Mouse (Mus musculus) neural tube, embryonic 11.5 days (tissue): ENCODE measurements around the gene Gnao1. TPM values are rescaled to one million over a fixed set of nuclear protein-coding genes. Genes with fewer than 3 reads are reported as not detected.
A peak's percentile ranks its signal among the peaks of the same experiment; 100 is the strongest.

Experiments used
- ATAC-seq: fragments of 200-750 bp; cut with Nextera tagmentation; 2 replicates; pipeline ENCODE4 v1.8.0; 2017; ENCODE audit warnings: moderate number of reproducible peaks, mild to moderate bottlenecking, moderate TSS enrichment, moderate library complexity; ENCODE audit not compliant: insufficient read depth, low FRiP score, low TSS enrichment
- DNase-seq: peaks from one replicate; pipeline ENCODE4 v3.0.0-alpha.2; 2015; ENCODE audit warnings: low spot score
- H3K27ac ChIP-seq: fragments of 300-500 bp; sonication (generic); 2 replicates; pipeline ENCODE4 v1.5.1; 2014; ENCODE audit warnings: low read depth, mild to moderate bottlenecking, low read length
- H3K27me3 ChIP-seq: fragments of 300-500 bp; sonication (generic); 2 replicates; pipeline ENCODE4 v1.6.1; 2014; ENCODE audit warnings: mild to moderate bottlenecking, low read length, mixed read lengths; ENCODE audit not compliant: control insufficient read depth, insufficient read depth
- H3K36me3 ChIP-seq: fragments of 300-500 bp; sonication (generic); 2 replicates; pipeline ENCODE4 v1.6.1; 2014; ENCODE audit warnings: mild to moderate bottlenecking, low read length, moderate library complexity, mixed read lengths; ENCODE audit not compliant: control insufficient read depth, insufficient read depth
- H3K4me1 ChIP-seq: fragments of 300-500 bp; sonication (generic); 2 replicates; pipeline ENCODE4 v1.6.1; 2014; ENCODE audit warnings: low read length, mixed read lengths; ENCODE audit not compliant: control insufficient read depth, insufficient read depth
- H3K4me2 ChIP-seq: fragments of 300-500 bp; sonication (generic); 2 replicates; pipeline ENCODE4 v1.6.1; 2014; ENCODE audit warnings: low read depth, mild to moderate bottlenecking, moderate library complexity
- H3K4me3 ChIP-seq: fragments of 300-500 bp; sonication (generic); 2 replicates; pipeline ENCODE4 v1.5.1; 2014; ENCODE audit warnings: low read depth, low read length
- H3K9ac ChIP-seq: fragments of 300-500 bp; sonication (generic); 2 replicates; pipeline ENCODE4 v1.6.1; 2014; ENCODE audit warnings: mild to moderate bottlenecking, low read length
- H3K9me3 ChIP-seq: fragments of 300-500 bp; sonication (generic); 2 replicates; pipeline ENCODE4 v1.6.1; 2016; ENCODE audit warnings: low read length; ENCODE audit not compliant: control insufficient read depth
- WGBS: fragments of 180-500 bp; shearing (Covaris S2); extraction: QIAGEN DNeasy Blood & Tissue Kit; methylation state at CpG from one replicate; pipeline ENCODE4 v1.1.7; 2014; 5-methylcytosine and 5-hydroxymethylcytosine counted together
- polyA plus RNA-seq: library from polyadenylated mRNA; unstranded; fragments of >200 nt; fragmentation: Nextera tagmentation; extraction: Ambion mirVana; gene quantifications from 2 replicates; pipeline ENCODE4 v1.2.1, GENCODE M21; 2014

Gnao1 gene
- polyA plus RNA-seq, 1 experiment from 2014 or later = 39.0 TPM

- H3K9me3 ChIP-seq = no peaks in the 10 kb centered on the region
- H3K4me1 ChIP-seq = no peaks in the 10 kb centered on the region
- ATAC-seq (peak; percentile 80), DNase-seq (peak; percentile 82)
- no peaks in the 10 kb centered on the region for H3K36me3 ChIP-seq
- no peak overlapping the region for H3K4me3 ChIP-seq
- no peak overlapping the region for H3K4me2 ChIP-seq
- H3K27ac ChIP-seq = no peak overlapping the region
- no peak overlapping the region for H3K9ac ChIP-seq
- H3K27me3 ChIP-seq = no peaks in the 10 kb centered on the region
- 31% methylated on average over 6 of the region's 6 CpGs for WGBS
These were observed 123.1 kb downstream of the Gnao1 start for GRCm38 (mm10) chr8:93932873-93933272.

- Histone ChIP-seq H3K9me3 (no peaks in the 10 kb centered on the region), H3K4me1 (no peaks in the 10 kb centered on the region), H3K9ac (no peak overlapping the region), H3K36me3 (no peaks in the 10 kb centered on the region), H3K4me3 (no peak overlapping the region), H3K4me2 (no peak overlapping the region), H3K27ac (no peak overlapping the region), H3K27me3 (no peaks in the 10 kb centered on the region)
- no peak for DNase-seq
- 90% methylated on average over 2 of the region's 2 CpGs for WGBS
- ATAC-seq = no peak
These were observed 123.5 kb downstream of the Gnao1 start for GRCm38 (mm10) chr8:93933288-93933687.

DNA sequence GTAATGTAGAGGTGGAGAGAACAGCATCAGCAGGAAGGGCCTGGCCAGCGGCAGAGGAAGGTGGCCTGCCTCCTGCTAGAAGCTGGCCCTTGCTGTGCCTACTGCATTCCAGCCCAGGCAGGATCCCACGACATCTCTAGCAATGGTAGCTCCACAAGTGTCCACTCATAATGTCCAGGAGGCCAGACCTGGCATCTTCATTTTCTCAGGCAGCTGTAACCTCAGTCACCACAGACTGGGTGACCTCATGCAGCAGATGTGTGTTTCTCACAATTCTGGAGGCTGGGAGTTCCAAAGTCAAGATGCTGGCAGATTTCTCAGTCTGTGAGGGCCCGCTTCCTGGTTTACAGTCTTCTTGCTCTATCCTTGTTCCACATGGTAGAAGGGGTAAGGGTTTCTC is 128.4 kb downstream of the Gnao1 start:
- no peak overlapping the region for H3K9ac ChIP-seq
- H3K4me1 ChIP-seq = no peaks in the 10 kb centered on the region
- DNase-seq = no peak
- no peak overlapping the region for H3K27ac ChIP-seq
- WGBS = 88% methylated on average over 3 of the region's 3 CpGs
- no peak overlapping the region for H3K4me2 ChIP-seq
- H3K36me3 ChIP-seq = no peaks in the 10 kb centered on the region
- H3K27me3 ChIP-seq = no peaks in the 10 kb centered on the region
- H3K9me3 ChIP-seq = no peaks in the 10 kb centered on the region
- no peak overlapping the region for H3K4me3 ChIP-seq
- no peak for ATAC-seq

- ATAC-seq = no peak
- no peaks in the 10 kb centered on the region for H3K9me3 ChIP-seq
- DNase-seq = no peak
- H3K27me3 ChIP-seq = no peaks in the 10 kb centered on the region
- 65% methylated on average over 11 of the region's 11 CpGs for WGBS
- H3K36me3 ChIP-seq = no peaks in the 10 kb centered on the region
- H3K4me2 ChIP-seq = no peak overlapping the region
- no peak overlapping the region for H3K4me3 ChIP-seq
- H3K27ac ChIP-seq = no peak overlapping the region
- H3K4me1 ChIP-seq = no peaks in the 10 kb centered on the region
- no peak overlapping the region for H3K9ac ChIP-seq
These were observed 131.0 kb downstream of the Gnao1 start for GRCm38 (mm10) chr8:93940542-93941423.

- H3K9ac ChIP-seq = no peak overlapping the region
- no peaks in the 10 kb centered on the region for H3K36me3 ChIP-seq
- no peaks in the 10 kb centered on the region for H3K4me1 ChIP-seq
- ATAC-seq (no peak), DNase-seq (no peak)
- 82% methylated on average over 4 of the region's 4 CpGs for WGBS
- no peak overlapping the region for H3K4me3 ChIP-seq
- no peaks in the 10 kb centered on the region for H3K9me3 ChIP-seq
- H3K27ac ChIP-seq = no peak overlapping the region
- no peaks in the 10 kb centered on the region for H3K27me3 ChIP-seq
- no peak overlapping the region for H3K4me2 ChIP-seq
These were observed 131.9 kb downstream of the Gnao1 start for GRCm38 (mm10) chr8:93941636-93942054.

GRCm38 (mm10) chr8:93945781-93946180 is 136.0 kb downstream of the Gnao1 start:
- Histone ChIP-seq H3K4me2 (no peak overlapping the region), H3K36me3 (no peaks in the 10 kb centered on the region), H3K27me3 (no peaks in the 10 kb centered on the region), H3K4me3 (no peak overlapping the region), H3K9me3 (no peaks in the 10 kb centered on the region), H3K9ac (no peak overlapping the region), H3K4me1 (no peaks in the 10 kb centered on the region), H3K27ac (no peak overlapping the region)
- no peak for DNase-seq
- WGBS = 73% methylated on average over 4 of the region's 4 CpGs
- ATAC-seq = no peak

DNA sequence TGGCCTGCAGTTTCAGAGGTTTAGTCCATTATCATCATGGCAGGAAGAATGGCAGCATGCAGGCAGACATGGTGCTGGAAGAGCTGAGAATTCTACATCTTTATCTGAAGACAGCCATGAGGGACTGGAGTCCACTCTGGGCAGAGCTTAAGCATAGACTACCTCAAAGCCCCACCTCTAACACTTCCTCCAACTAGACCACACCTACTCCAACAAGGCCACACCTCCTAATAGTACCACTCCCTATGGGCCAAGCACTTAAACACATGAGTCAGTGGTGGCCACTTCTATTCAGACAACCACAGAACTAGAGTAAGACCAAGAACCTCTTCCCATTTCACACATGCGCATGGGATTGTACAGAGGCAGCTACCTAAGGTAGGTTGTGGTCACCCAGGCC is 136.6 kb downstream of the Gnao1 start:
- no peak overlapping the region for H3K4me3 ChIP-seq
- peaks cover 1% of the 10 kb centered on the region; the same call in 1 of the 2 replicates for H3K36me3 ChIP-seq
- no peak for DNase-seq
- ATAC-seq = no peak
- H3K27me3 ChIP-seq = no peaks in the 10 kb centered on the region
- no peaks in the 10 kb centered on the region for H3K9me3 ChIP-seq
- no peak overlapping the region for H3K9ac ChIP-seq
- H3K27ac ChIP-seq = no peak overlapping the region
- whole genome bisulfite sequencing = 95% methylated on average over 1 of the region's 1 CpGs
- no peak overlapping the region for H3K4me2 ChIP-seq
- no peaks in the 10 kb centered on the region for H3K4me1 ChIP-seq

GRCm38 (mm10) chr8:93950133-93950532 is 140.4 kb downstream of the Gnao1 start:
- Histone ChIP-seq H3K36me3 (peaks cover 2% of the 10 kb centered on the region), H3K4me1 (no peaks in the 10 kb centered on the region), H3K9ac (no peak overlapping the region), H3K27me3 (no peaks in the 10 kb centered on the region), H3K4me2 (no peak overlapping the region), H3K4me3 (no peak overlapping the region), H3K9me3 (no peaks in the 10 kb centered on the region), H3K27ac (no peak overlapping the region)
- ATAC-seq (no peak), DNase-seq (no peak)
- 85% methylated on average over 14 of the region's 14 CpGs for WGBS

GRCm38 (mm10) chr8:93952511-93952910 is 142.7 kb downstream of the Gnao1 start:
- DNase-seq (no peak), ATAC-seq (no peak)
- Histone ChIP-seq H3K4me2 (no peak overlapping the region), H3K4me3 (no peak overlapping the region), H3K27me3 (no peaks in the 10 kb centered on the region), H3K27ac (no peak overlapping the region), H3K36me3 (peaks cover 2% of the 10 kb centered on the region), H3K4me1 (no peaks in the 10 kb centered on the region), H3K9ac (no peak overlapping the region), H3K9me3 (no peaks in the 10 kb centered on the region)
- 89% methylated on average over 9 of the region's 9 CpGs for WGBS
